Mouse (Mus musculus) megakaryocyte, embryonic 14.5 days (primary cell): Measurements from ENCODE around the gene Fermt1. TPM values are rescaled to one million over a fixed set of nuclear protein-coding genes. Genes with fewer than 3 reads are reported as not detected.

ENCODE experiments used
- H3K27me3 ChIP-seq: replicated peaks from 2 replicates; pipeline ENCODE3; 2012; ENCODE audit warnings: inconsistent platforms
- H3K36me3 ChIP-seq: replicated peaks from 2 replicates; pipeline ENCODE3; 2012; ENCODE audit warnings: low read length, inconsistent platforms, mixed read lengths
- H3K4me1 ChIP-seq: 2 replicates; pipeline ENCODE4 v1.6.1; 2012; ENCODE audit warnings: inconsistent platforms
- H3K4me3 ChIP-seq: replicated peaks from 2 replicates; pipeline ENCODE3; 2012; ENCODE audit warnings: moderate library complexity, mild to moderate bottlenecking, inconsistent platforms
- H3K9me3 ChIP-seq: 2 replicates; pipeline ENCODE4 v1.6.1; 2012; ENCODE audit warnings: inconsistent platforms
- FLI1 ChIP-seq: IDR thresholded peaks from 2 replicates; pipeline ENCODE4 v1.6.1; 2012; ENCODE audit warnings: low read length, inconsistent platforms, mixed read lengths
- GATA1 ChIP-seq: IDR thresholded peaks from 3 replicates; pipeline ENCODE4 v1.6.1; 2012; ENCODE audit warnings: mixed read lengths, low read length, inconsistent platforms, borderline replicate concordance
- polyA plus RNA-seq: library from polyadenylated mRNA; stranded (reverse); fragments of >175 nt; gene quantifications from 2 replicates; pipeline ENCODE4 v1.2.3, GENCODE M21; 2012; ENCODE audit warnings: low replicate concordance; ENCODE audit not compliant: insufficient read depth

Fermt1 gene
- polyA plus RNA-seq, 1 experiment: not detected

DNA sequence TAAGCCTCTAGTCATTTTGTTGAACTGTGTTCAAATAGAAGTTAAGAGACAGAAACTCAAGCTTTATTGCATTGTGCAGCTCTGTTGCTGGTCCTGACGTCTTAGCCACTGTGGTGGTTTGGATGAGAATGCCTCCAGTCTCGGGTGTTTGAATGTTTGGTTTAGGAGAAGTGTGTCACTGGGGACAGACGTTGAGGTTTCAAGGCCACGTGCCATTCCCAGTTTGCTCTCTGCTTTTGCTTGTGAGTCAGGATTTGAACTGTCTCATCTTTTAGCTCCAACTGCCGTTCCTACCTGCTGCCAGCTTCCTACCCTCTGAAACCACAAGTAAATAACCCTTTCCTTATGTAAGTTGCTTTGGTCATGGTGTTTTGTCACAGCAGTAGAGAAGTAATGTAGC, 78.2 kb downstream of the Fermt1 start:
- Histone ChIP-seq H3K4me3 (no peak overlapping the region), H3K4me1 (peaks cover 49% of the 10 kb centered on the region), H3K27me3 (peaks cover 2% of the 10 kb centered on the region), H3K36me3 (peaks cover 37% of the 10 kb centered on the region), H3K9me3 (no peaks in the 10 kb centered on the region)
- TF ChIP-seq FLI1 (no peak), GATA1 (no peak)

- H3K36me3 ChIP-seq: peaks cover 48% of the 10 kb centered on the region
- H3K4me3 ChIP-seq: no peak overlapping the region
- peaks cover 57% of the 10 kb centered on the region for H3K4me1 ChIP-seq
- TF ChIP-seq GATA1 (no peak), FLI1 (no peak)
- no peaks in the 10 kb centered on the region for H3K27me3 ChIP-seq
- no peaks in the 10 kb centered on the region for H3K9me3 ChIP-seq
These were observed 82.4 kb downstream of the Fermt1 start for GRCm38 (mm10) chr2:132863325-132863724.

GRCm38 (mm10) chr2:132861456-132861855, 84.2 kb downstream of the Fermt1 start:
- no peaks in the 10 kb centered on the region for H3K9me3 ChIP-seq
- no peak for TF ChIP-seq GATA1
- TF ChIP-seq FLI1: no peak
- H3K36me3 ChIP-seq: peaks cover 42% of the 10 kb centered on the region
- no peak overlapping the region for H3K4me3 ChIP-seq
- no peaks in the 10 kb centered on the region for H3K27me3 ChIP-seq
- peaks cover 54% of the 10 kb centered on the region for H3K4me1 ChIP-seq

DNA sequence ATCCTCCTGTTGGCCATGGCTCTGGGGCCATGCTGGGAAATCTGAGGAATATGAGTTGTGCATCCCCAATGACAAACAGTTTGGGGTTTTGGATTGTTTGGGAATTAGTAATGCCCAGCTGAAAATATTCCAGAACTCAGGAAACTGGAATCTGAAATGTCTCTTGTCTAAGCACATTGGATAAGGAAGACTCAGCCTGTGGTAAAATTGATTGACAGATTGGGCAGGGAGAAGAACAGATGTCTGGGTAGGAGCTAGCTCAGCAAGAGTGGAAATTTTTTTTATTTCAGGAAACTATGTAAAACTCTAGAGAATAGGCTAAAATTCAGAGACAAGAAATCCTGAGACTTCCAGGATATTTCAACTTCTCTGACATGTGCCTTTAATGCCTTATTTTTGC, 85.3 kb downstream of the Fermt1 start:
- no peaks in the 10 kb centered on the region for H3K9me3 ChIP-seq
- H3K4me1 ChIP-seq: peaks cover 64% of the 10 kb centered on the region
- peaks cover 33% of the 10 kb centered on the region for H3K36me3 ChIP-seq
- no peak for TF ChIP-seq GATA1
- TF ChIP-seq FLI1: no peak
- no peaks in the 10 kb centered on the region for H3K27me3 ChIP-seq
- H3K4me3 ChIP-seq: no peak overlapping the region

GRCm38 (mm10) chr2:132856333-132856732, 89.4 kb downstream of the Fermt1 start:
- H3K36me3 ChIP-seq: peaks cover 31% of the 10 kb centered on the region
- peaks cover 62% of the 10 kb centered on the region for H3K4me1 ChIP-seq
- H3K4me3 ChIP-seq: no peak overlapping the region
- no peaks in the 10 kb centered on the region for H3K27me3 ChIP-seq
- H3K9me3 ChIP-seq: no peaks in the 10 kb centered on the region
- TF ChIP-seq FLI1 (no peak), GATA1 (no peak)

Other genes starting within 250 kb of the Fermt1 start
- 0.06 TPM in 1 of 2 replicates, not detected in the other for gene Chgb, start 164.6 kb downstream of the Fermt1 start, polyA plus RNA-seq
- gene Trmt6, start 129.9 kb downstream of the Fermt1 start, polyA plus RNA-seq: 2.6 and 3.4 TPM in 2 replicates
- 1.6 and 3.6 TPM in 2 replicates for gene Mcm8, start 129.8 kb downstream of the Fermt1 start, polyA plus RNA-seq
- 38.6 and 39.3 TPM in 2 replicates for gene Crls1, start 99.2 kb downstream of the Fermt1 start, polyA plus RNA-seq
- 0.07 TPM in 1 of 2 replicates, not detected in the other for gene Lrrn4, start 65.0 kb downstream of the Fermt1 start, polyA plus RNA-seq